Mouse (Mus musculus): ENCODE measurements around the gene Sc5d.

DNA sequence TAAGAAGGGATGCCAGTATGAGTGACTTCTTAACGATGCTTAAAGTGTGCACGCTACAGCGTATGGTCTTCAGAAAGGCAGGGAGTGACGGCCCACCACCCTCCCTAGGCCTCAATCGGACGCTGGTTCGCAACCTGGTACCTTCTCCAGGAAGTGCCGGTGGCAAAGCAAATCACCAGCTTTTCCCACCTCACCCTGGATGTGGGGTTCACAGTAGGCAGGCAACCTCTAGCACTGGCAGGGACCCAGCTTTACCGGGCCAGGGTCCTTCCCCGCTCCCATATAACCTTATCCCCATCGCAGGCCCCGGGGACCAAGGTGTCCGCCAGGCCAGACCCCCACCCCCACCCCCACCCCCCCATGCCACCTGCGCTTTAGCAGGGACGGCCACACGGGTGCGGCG is 346 bp downstream of the Sc5d start:
- TF ChIP-seq CTCF (IDR thresholded peaks at IDR 0.05; ENCODE audit: insufficient read depth, low read length), result no peak
- TF ChIP-seq POLR2A (IDR thresholded peaks at IDR 0.05; ENCODE audit: borderline replicate concordance, extremely low read depth, low read depth, low read length), result no peak

Measured in lung, adult 2 months (tissue).